Comparison of ENCODE assay signal across 27 mouse cellular contexts in genomic region chr11:17555276-17555675, GRCm38 (mm10).
DNase-seq lines count a peak whose midpoint lies in the region; ATAC-seq and TF ChIP-seq lines count a peak whose summit lies in the region.
"Had no signal": no experiment of that assay in that cellular context is flagged by ENCODE, and none has a peak within 500 bp of the region (broad histone marks: within the 10 kb centered on the region; RNA-seq: fewer than 3 reads in every experiment).

No protein-coding gene starts in this region.

- no peak overlapping the region for H3K27ac ChIP-seq in embryonic facial prominence, embryonic 14.5 days (replicated peaks; ENCODE audit: low read depth, low read length)
- no peak overlapping the region for H3K27ac ChIP-seq in embryonic facial prominence, embryonic 10.5 days (replicated peaks)
- H3K27ac ChIP-seq in kidney, embryonic 15.5 days = no peak overlapping the region
- H3K27ac ChIP-seq in neural tube, embryonic 13.5 days (replicated peaks) = peak overlapping the region; percentile 34; the same call in 1 of the 2 replicates
- no peak overlapping the region for H3K27ac ChIP-seq in neural tube, embryonic 15.5 days (replicated peaks)
- H3K27ac ChIP-seq in left cerebral cortex, adult 2 months = no peak overlapping the region
- H3K27ac ChIP-seq: embryonic facial prominence, embryonic 12.5 days; hindbrain, embryonic 12.5 days; hindbrain, postnatal 0 days; intestine, embryonic 15.5 days; layer of hippocampus, adult 2 months; liver, embryonic 15.5 days; lung, embryonic 15.5 days; stomach, embryonic 15.5 days had no signal

- peak; percentile 38 for DNase-seq in embryonic facial prominence, embryonic 14.5 days (ENCODE audit: low spot score)
- no peak for DNase-seq in embryonic facial prominence, embryonic 10.5 days (ENCODE audit: low spot score)
- peak; percentile 5 for DNase-seq in kidney, postnatal 10 days
- no peak for DNase-seq in left cerebral cortex, adult 2 months (ENCODE audit: extremely low spot score in 1 of 2, low spot score in 2 of 2)
- DNase-seq: adrenal gland, postnatal 14 days; cerebellum, adult 11 months; cerebellum, adult 9-10 months; cerebellum, postnatal 36 days; gastrocnemius, postnatal 14 days; kidney, adult 8-10 months; left cerebral cortex, postnatal 4 days; right cerebral cortex, postnatal 25 days had no signal

- WGBS in embryonic facial prominence, embryonic 14.5 days = 49% methylated on average over 3 of the region's 3 CpGs
- WGBS in embryonic facial prominence, embryonic 10.5 days = 80% methylated on average over 3 of the region's 3 CpGs
- WGBS in kidney, embryonic 15.5 days = 57% methylated on average over 3 of the region's 3 CpGs
- 49% methylated on average over 3 of the region's 3 CpGs for WGBS in neural tube, embryonic 13.5 days
- 38% methylated on average over 3 of the region's 3 CpGs for WGBS in neural tube, embryonic 15.5 days

- no peak overlapping the region for H3K4me2 ChIP-seq in embryonic facial prominence, embryonic 14.5 days (ENCODE audit: low read depth, low read length)
- H3K4me2 ChIP-seq in kidney, embryonic 15.5 days = no peak overlapping the region
- no peak overlapping the region for H3K4me2 ChIP-seq in neural tube, embryonic 13.5 days
- H3K4me2 ChIP-seq in neural tube, embryonic 15.5 days = no peak overlapping the region
- H3K4me2 ChIP-seq: embryonic facial prominence, embryonic 12.5 days; hindbrain, embryonic 12.5 days; intestine, embryonic 15.5 days; liver, embryonic 15.5 days; lung, embryonic 15.5 days; midbrain, embryonic 11.5 days; stomach, embryonic 15.5 days had no signal

- no peaks in the 10 kb centered on the region for H3K4me1 ChIP-seq in embryonic facial prominence, embryonic 14.5 days (ENCODE audit: control insufficient read depth, insufficient read depth, low read length)
- no peaks in the 10 kb centered on the region for H3K4me1 ChIP-seq in embryonic facial prominence, embryonic 10.5 days
- no peaks in the 10 kb centered on the region for H3K4me1 ChIP-seq in kidney, embryonic 15.5 days
- H3K4me1 ChIP-seq in neural tube, embryonic 13.5 days (replicated peaks) = peaks cover 9% of the 10 kb centered on the region; the same call in 1 of the 2 replicates
- no peaks in the 10 kb centered on the region for H3K4me1 ChIP-seq in neural tube, embryonic 15.5 days
- H3K4me1 ChIP-seq: embryonic facial prominence, embryonic 12.5 days; hindbrain, embryonic 12.5 days; intestine, embryonic 15.5 days; liver, embryonic 15.5 days; lung, embryonic 15.5 days; stomach, embryonic 15.5 days had no signal

- H3K27me3 ChIP-seq in embryonic facial prominence, embryonic 14.5 days (replicated peaks; ENCODE audit: control insufficient read depth, insufficient read depth, low read length) = no peaks in the 10 kb centered on the region
- H3K27me3 ChIP-seq in embryonic facial prominence, embryonic 10.5 days (replicated peaks; ENCODE audit: low read depth, poor library complexity, severe bottlenecking) = no peaks in the 10 kb centered on the region
- no peaks in the 10 kb centered on the region for H3K27me3 ChIP-seq in kidney, embryonic 15.5 days
- no peaks in the 10 kb centered on the region for H3K27me3 ChIP-seq in neural tube, embryonic 13.5 days
- no peaks in the 10 kb centered on the region for H3K27me3 ChIP-seq in neural tube, embryonic 15.5 days (replicated peaks)
- H3K27me3 ChIP-seq: CH12.LX; embryonic facial prominence, embryonic 12.5 days; hindbrain, embryonic 12.5 days; intestine, embryonic 15.5 days; liver, embryonic 15.5 days; lung, embryonic 15.5 days; stomach, embryonic 15.5 days had no signal

- no peak overlapping the region for H3K4me3 ChIP-seq in embryonic facial prominence, embryonic 14.5 days (ENCODE audit: low read depth, low read length)
- H3K4me3 ChIP-seq in embryonic facial prominence, embryonic 10.5 days = no peak overlapping the region
- no peak overlapping the region for H3K4me3 ChIP-seq in kidney, embryonic 15.5 days (replicated peaks)
- no peak overlapping the region for H3K4me3 ChIP-seq in neural tube, embryonic 13.5 days
- no peak overlapping the region for H3K4me3 ChIP-seq in neural tube, embryonic 15.5 days (replicated peaks)
- H3K4me3 ChIP-seq in left cerebral cortex, adult 2 months = no peak overlapping the region
- H3K4me3 ChIP-seq: embryonic facial prominence, embryonic 12.5 days; erythroblast, embryonic 14.5 days; hindbrain, embryonic 12.5 days; intestine, embryonic 15.5 days; layer of hippocampus, adult 2 months; liver, embryonic 15.5 days; lung, embryonic 15.5 days; stomach, embryonic 15.5 days had no signal

- H3K36me3 ChIP-seq in embryonic facial prominence, embryonic 14.5 days (ENCODE audit: control insufficient read depth, insufficient read depth, low read length) = no peaks in the 10 kb centered on the region
- H3K36me3 ChIP-seq in embryonic facial prominence, embryonic 10.5 days (replicated peaks) = no peaks in the 10 kb centered on the region
- no peaks in the 10 kb centered on the region for H3K36me3 ChIP-seq in kidney, embryonic 15.5 days
- H3K36me3 ChIP-seq in neural tube, embryonic 13.5 days = no peaks in the 10 kb centered on the region
- H3K36me3 ChIP-seq in neural tube, embryonic 15.5 days = no peaks in the 10 kb centered on the region
- H3K36me3 ChIP-seq: embryonic facial prominence, embryonic 12.5 days; hindbrain, embryonic 12.5 days; intestine, embryonic 15.5 days; liver, embryonic 15.5 days; lung, embryonic 15.5 days; stomach, embryonic 15.5 days had no signal

- no peak for TF ChIP-seq CTCF in left cerebral cortex, adult 2 months (IDR thresholded peaks at IDR 0.05)

- intact Hi-C loops in left cerebral cortex, adult 2 months (cut with DNase I) = no loop called here

- ATAC-seq in embryonic facial prominence, embryonic 14.5 days (ENCODE audit: low read depth) = no peak
- ATAC-seq in kidney, embryonic 15.5 days (replicated peaks; ENCODE audit: low FRiP score) = no peak
- ATAC-seq in neural tube, embryonic 13.5 days (ENCODE audit: low read depth) = no peak
- ATAC-seq in neural tube, embryonic 15.5 days (ENCODE audit: low FRiP score) = no peak
- ATAC-seq: hindbrain, postnatal 0 days; intestine, embryonic 15.5 days; midbrain, embryonic 16.5 days had no signal

- no peaks in the 10 kb centered on the region for H3K9me3 ChIP-seq in embryonic facial prominence, embryonic 14.5 days (ENCODE audit: control insufficient read depth, low read length)
- peaks cover 5% of the 10 kb centered on the region; the same call in 1 of the 2 replicates for H3K9me3 ChIP-seq in embryonic facial prominence, embryonic 10.5 days
- no peaks in the 10 kb centered on the region for H3K9me3 ChIP-seq in kidney, embryonic 15.5 days (replicated peaks)
- H3K9me3 ChIP-seq in neural tube, embryonic 13.5 days = no peaks in the 10 kb centered on the region
- H3K9me3 ChIP-seq in neural tube, embryonic 15.5 days (replicated peaks) = no peaks in the 10 kb centered on the region
- H3K9me3 ChIP-seq: hindbrain, embryonic 12.5 days; intestine, embryonic 15.5 days; liver, embryonic 15.5 days; lung, embryonic 15.5 days; stomach, embryonic 15.5 days had no signal

- no peak overlapping the region for H3K9ac ChIP-seq in embryonic facial prominence, embryonic 14.5 days (ENCODE audit: low read depth, low read length)
- no peak overlapping the region for H3K9ac ChIP-seq in kidney, embryonic 15.5 days
- no peak overlapping the region for H3K9ac ChIP-seq in neural tube, embryonic 13.5 days
- no peak overlapping the region for H3K9ac ChIP-seq in neural tube, embryonic 15.5 days (replicated peaks)
- H3K9ac ChIP-seq: embryonic facial prominence, embryonic 12.5 days; hindbrain, embryonic 12.5 days; intestine, embryonic 15.5 days; liver, embryonic 15.5 days; lung, embryonic 15.5 days; stomach, embryonic 15.5 days had no signal

Comparison
In these comparisons a context has a peak if more than half of its experiments do, and no peak if none do; other contexts are left out.
1. DNase-seq: peak in embryonic facial prominence, embryonic 14.5 days (single experiment) and kidney, postnatal 10 days (single experiment); none in embryonic facial prominence, embryonic 10.5 days (single experiment) and left cerebral cortex, adult 2 months (0 of 2).